Mouse (Mus musculus) myocyte (in vitro differentiated cells): Measurements from ENCODE around the gene Psmc3ip.

ENCODE experiments used
- E2F4 ChIP-seq: IDR thresholded peaks from one replicate; pipeline ENCODE4 v1.6.1; 2011; ENCODE audit warnings: mild to moderate bottlenecking, control low read depth, moderate library complexity; ENCODE audit not compliant: insufficient read depth
- MAX ChIP-seq: IDR thresholded peaks from one replicate; pipeline ENCODE4 v1.6.1; 2011; ENCODE audit warnings: low read depth, mild to moderate bottlenecking, control low read depth
- MYOD1 ChIP-seq, 3 experiments: IDR thresholded peaks; one replicate each; pipeline ENCODE4 v1.6.1; 2011; ENCODE audit warnings: control low read depth in 2 of 3, low read depth in 2 of 3, mild to moderate bottlenecking in 2 of 3, moderate library complexity in 1 of 3; ENCODE audit not compliant: insufficient read length in 2 of 3, control insufficient read depth in 1 of 3
- MYOG ChIP-seq, 3 experiments: IDR thresholded peaks; one replicate each; pipeline ENCODE4 v1.6.1; 2011; ENCODE audit warnings: control low read depth in 2 of 3, low read depth in 2 of 3, mild to moderate bottlenecking in 2 of 3; ENCODE audit not compliant: insufficient read length in 2 of 3, control insufficient read depth in 1 of 3, insufficient read depth in 1 of 3
- POLR2A ChIP-seq: IDR thresholded peaks from one replicate; pipeline ENCODE4 v1.6.1; 2011; ENCODE audit warnings: low read depth, mild to moderate bottlenecking, control low read depth, moderate library complexity; ENCODE audit not compliant: insufficient read length
- TCF12 ChIP-seq: IDR thresholded peaks from one replicate; pipeline ENCODE4 v1.6.1; 2011; ENCODE audit warnings: mild to moderate bottlenecking, control low read depth; ENCODE audit not compliant: poor library complexity, insufficient read depth, severe bottlenecking
- USF1 ChIP-seq: IDR thresholded peaks from one replicate; pipeline ENCODE4 v1.6.1; 2011; ENCODE audit warnings: low read depth, mild to moderate bottlenecking, control low read depth, moderate library complexity

DNA sequence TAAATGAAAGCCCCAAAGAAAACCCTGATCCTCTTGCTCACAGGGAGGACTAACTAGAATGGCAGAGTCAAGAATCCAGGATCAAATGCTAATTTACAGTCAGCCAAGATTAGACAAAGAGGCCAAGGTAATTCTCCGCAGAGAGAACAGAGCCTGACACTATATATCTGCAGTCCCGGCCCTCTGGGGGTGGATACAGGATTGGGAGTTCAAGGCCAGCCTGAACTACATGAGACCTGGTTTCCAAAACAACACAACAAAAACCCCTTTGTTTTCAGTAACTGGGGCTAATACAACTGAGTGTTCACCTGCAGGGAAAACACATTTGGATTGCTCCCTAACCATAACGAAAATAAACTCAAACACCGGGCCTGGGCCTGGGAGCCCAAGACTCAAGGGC lies 30.8 kb downstream of the Psmc3ip start:
- TF ChIP-seq POLR2A (no peak), USF1 (no peak), E2F4 (no peak), MAX (no peak), MYOD1 (IDR thresholded peaks at IDR 0.05; ENCODE audit: control insufficient read depth in 1 of 3, insufficient read length in 2 of 3, low read depth in 2 of 3) (no peak), TCF12 (no peak), MYOG (IDR thresholded peaks at IDR 0.05; ENCODE audit: control insufficient read depth in 1 of 3, insufficient read depth in 1 of 3, insufficient read length in 2 of 3, low read depth in 2 of 3) (no peak)
